Mouse (Mus musculus) adrenal gland, adult 18-20 months (tissue): Measurements from ENCODE around the gene Ly6g5b. TPM values are rescaled to one million over a fixed set of nuclear protein-coding genes. Genes with fewer than 3 reads are reported as not detected.

Experiments
- DNase-seq, 2 experiments: peaks; one replicate each; pipeline ENCODE4 v3.0.0; 2021 to 2022; ENCODE audit warnings: low spot score in 2 of 2
- total RNA-seq, 2 experiments: library from RNA; stranded (reverse); gene quantifications; 1 replicate in 1 of 2; 2 replicates in 1 of 2; pipeline ENCODE4 v1.2.3; 2021

The Ly6g5b gene
- total RNA-seq, 2 experiments from 2014 or later = 0.33 to 0.67 TPM

GRCm38 (mm10) chr17:35082841-35083576 is 32.2 kb downstream of the Ly6g5b start:
- DNase-seq = no peak

DNA sequence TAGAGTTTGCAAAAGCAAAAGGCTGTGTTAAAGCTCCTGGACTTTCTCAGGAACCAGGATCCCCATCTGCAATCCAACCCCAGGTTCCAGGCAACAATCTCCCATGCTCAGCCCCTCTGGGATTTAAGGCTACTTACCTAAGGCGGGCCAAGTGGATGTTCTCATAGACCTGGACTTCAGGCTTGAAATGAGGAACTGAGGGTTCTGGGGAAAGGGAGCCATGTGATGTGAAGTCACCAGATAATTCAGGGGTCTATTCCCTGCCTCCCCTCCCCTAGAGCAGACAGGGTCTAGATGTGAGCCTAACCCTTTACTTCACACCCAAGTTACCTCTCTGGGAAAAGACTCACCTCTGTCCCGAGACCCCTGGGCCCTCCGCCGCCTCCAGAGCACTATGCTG is 34.5 kb downstream of the Ly6g5b start:
- no peak for DNase-seq

- DNase-seq = no peak
These were observed 35.0 kb downstream of the Ly6g5b start for GRCm38 (mm10) chr17:35080248-35080647.

DNA sequence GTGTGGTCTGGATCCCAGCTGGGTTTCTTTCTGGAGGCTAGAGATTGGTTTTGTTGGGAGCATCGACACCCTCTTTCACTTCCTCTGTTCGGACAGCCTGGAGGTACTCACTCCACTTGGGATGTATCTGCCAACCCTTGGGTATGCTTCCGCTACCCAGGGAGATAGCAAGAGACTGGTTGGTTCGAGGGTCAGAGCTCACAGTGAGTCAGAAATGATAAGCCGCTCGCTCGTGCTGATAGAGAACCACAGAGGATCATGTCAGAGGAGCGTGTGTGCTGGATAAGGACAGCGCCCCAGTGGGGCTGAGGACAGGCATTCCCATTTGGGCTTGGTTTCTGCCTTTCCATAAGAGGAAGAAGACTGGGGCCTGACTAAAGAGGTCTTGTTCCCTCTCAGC is 35.5 kb downstream of the Ly6g5b start:
- DNase-seq = no peak

- DNase-seq = no peak
These were observed 37.4 kb downstream of the Ly6g5b start, which contains the start of gene Ly6g6d for GRCm38 (mm10) chr17:35077786-35078233. Ly6g6d (minus strand) TSS chr17:35078065.

- DNase-seq = no peak
These were observed 37.9 kb downstream of the Ly6g5b start for GRCm38 (mm10) chr17:35077285-35077684.

GRCm38 (mm10) chr17:35076507-35077176 is 38.6 kb downstream of the Ly6g5b start, which contains the start of gene Ly6g6e:
Ly6g6e (plus strand) TSS chr17:35076902.
- no peak for DNase-seq

DNA sequence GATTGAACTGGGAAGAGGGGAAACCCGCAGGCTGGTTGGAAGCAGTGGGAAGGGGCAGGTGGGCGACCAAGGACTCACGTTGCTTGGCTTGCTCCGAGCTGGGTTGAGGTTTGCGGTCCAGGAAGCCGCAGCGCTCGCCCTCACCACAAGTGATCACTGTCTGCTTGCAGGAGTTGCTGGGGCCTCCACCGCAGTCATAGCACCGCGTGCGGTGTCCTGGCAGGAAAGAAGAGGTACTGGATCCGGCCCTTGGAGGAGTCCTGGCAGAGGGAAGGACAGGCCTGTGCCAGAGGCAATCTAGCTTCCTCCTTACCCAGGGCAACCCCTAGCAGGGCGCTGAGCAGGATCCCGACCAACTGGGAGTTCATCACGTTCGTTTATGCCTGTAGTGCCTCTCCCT is 41.1 kb downstream of the Ly6g5b start:
- DNase-seq = no peak

DNA sequence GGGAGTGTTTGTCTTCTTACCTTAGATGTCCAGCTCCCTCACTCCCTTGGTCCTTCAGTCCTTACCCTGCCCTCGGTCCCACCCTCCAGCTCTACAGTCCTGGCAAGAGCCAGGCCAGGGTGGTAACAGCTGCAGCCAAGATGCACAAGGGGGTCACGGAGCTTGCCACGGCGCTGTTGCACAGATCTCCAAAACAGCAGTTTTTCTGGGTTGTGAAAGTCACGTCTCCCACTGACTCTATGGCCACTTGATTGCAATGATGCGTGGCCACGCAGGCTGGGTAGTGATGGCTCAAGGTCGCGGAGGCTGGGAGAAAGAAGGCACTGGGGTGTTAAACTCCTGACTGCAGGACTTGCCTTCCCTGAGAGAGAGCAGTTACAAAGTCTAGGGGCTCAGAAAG is 43.8 kb downstream of the Ly6g5b start:
- DNase-seq = no peak

GRCm38 (mm10) chr17:35070556-35071229 is 44.5 kb downstream of the Ly6g5b start:
- no peak for DNase-seq

GRCm38 (mm10) chr17:35068213-35068914 is 46.9 kb downstream of the Ly6g5b start:
- DNase-seq = no peak

DNA sequence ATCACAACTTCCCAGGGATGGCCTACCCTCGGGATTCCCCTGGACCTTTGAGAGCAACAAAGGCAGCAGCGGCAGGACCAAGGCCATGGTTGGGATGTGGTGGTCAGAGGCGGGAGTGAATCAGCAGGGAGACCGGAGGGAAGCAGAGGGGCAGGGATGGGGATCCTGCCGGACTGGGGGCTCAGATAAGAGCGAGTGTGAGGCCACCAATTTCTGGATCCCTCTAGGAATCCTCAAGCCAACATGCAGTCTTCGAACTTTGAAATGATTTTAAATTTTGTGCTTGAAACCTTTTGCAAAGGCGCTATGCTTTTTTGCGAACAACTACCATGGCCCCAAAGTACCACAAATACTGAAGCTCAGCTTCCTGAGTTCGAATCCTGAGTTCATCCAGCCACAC is 49.1 kb downstream of the Ly6g5b start, which contains the start of gene Mpig6b:
Gene Mpig6b (minus strand): TSS at position 101 of the 400 bp plus-strand sequence.
- DNase-seq = no peak

DNA sequence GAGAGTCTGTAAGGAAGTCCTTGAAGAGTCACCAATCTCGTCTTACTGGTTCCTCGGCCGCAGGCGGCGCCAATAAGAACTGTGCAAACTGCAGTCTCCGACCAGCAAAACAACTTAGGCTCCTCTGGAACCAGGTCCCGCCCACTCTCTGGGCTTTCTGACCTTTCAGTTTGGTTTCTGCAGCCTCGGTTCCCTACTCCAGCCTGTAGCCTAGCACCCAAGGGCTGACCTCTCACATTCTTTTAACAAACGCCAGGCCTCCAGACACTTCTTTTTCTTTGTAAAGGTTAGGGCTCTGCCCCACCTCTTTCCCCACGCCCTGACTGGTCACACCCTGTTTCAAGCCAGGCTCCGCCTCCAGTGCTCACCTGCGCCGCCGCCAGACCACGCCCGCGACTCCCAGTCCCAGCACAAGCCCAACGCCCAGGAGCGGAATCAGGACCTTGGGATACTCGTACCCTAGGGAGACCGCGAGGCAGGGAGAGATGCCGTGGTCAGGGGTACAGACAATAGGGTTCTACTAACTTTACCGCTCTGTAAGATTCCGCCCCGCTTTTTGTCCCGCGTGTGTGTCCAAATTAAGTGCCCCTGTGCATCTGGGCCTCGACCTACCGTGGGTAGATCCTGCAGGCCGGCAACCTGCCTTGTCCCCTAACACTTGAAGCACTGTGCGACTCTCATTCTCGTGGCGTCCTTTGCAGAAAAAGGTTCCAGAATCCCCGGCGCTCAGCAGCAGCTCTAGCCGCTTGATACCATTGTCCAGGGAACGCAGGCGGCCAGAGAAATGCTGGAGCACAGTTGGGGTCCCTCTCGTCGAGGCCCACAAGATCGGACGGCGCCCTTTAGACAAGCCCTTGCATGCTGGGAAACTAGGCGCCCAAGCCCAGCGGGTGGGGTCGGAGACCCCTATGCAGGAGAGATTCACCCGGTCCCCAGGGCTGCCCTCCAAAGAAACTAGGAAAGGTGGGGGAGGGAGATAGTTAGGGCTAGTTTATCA is 50.0 kb downstream of the Ly6g5b start, which contains the start of gene Ly6g6c:
Gene Ly6g6c (plus strand): TSS at position 438 of the 997 bp plus-strand sequence.
- no peak for DNase-seq

- no peak for DNase-seq
These were observed 50.8 kb downstream of the Ly6g5b start for GRCm38 (mm10) chr17:35064378-35064877.

Other genes with a start within 250 kb of the Ly6g5b start
- gene Zbtb12, start 235.9 kb downstream of the Ly6g5b start, total RNA-seq = 10 to 100 TPM in 1 of 2 experiments, 1 to 10 TPM in 1; 9.9 to 12.4 TPM
- under 1 TPM in 1 of 2 experiments, not detected in 1; 0.19 TPM for gene Gm20547, start 233.4 kb downstream of the Ly6g5b start, total RNA-seq
- 10 to 100 TPM; 88.3 to 89.2 TPM for gene C2, start 217.2 kb downstream of the Ly6g5b start, total RNA-seq
- gene Ehmt2, start 217.0 kb downstream of the Ly6g5b start, total RNA-seq = 100 to 1,000 TPM; 101 to 144 TPM
- under 1 TPM; 0.30 to 0.51 TPM for gene Slc44a4, start 201.0 kb downstream of the Ly6g5b start, total RNA-seq
- gene Neu1, start 184.2 kb downstream of the Ly6g5b start, total RNA-seq = 10 to 100 TPM; 22.5 to 24.3 TPM
- gene Hspa1b, start 156.2 kb downstream of the Ly6g5b start, total RNA-seq = 100 to 1,000 TPM; 635 to 643 TPM
- under 1 TPM in 1 of 2 experiments, not detected in 1; 0.60 TPM for gene Gm20481, start 145.5 kb downstream of the Ly6g5b start, total RNA-seq
- 100 to 1,000 TPM; 195 to 256 TPM for gene Hspa1a, start 143.3 kb downstream of the Ly6g5b start, total RNA-seq
- under 1 TPM; 0.30 to 0.58 TPM for gene Hspa1l, start 142.7 kb downstream of the Ly6g5b start, total RNA-seq
- 10 to 100 TPM; 31.9 to 34.5 TPM for gene Lsm2, start 133.6 kb downstream of the Ly6g5b start, total RNA-seq
- gene Vars, start 114.4 kb downstream of the Ly6g5b start, total RNA-seq = 10 to 100 TPM; 49.8 to 64.8 TPM
- under 1 TPM; 0.50 to 0.61 TPM for gene Vwa7, start 98.8 kb downstream of the Ly6g5b start, total RNA-seq
- gene Sapcd1, start 87.4 kb downstream of the Ly6g5b start, total RNA-seq = under 1 TPM in 1 of 2 experiments, not detected in 1; 0.51 TPM
- gene Msh5, start 68.7 kb downstream of the Ly6g5b start, total RNA-seq = 1 to 10 TPM; 1.1 to 1.3 TPM
- 10 to 100 TPM; 71.9 to 92.9 TPM for gene Clic1, start 65.5 kb downstream of the Ly6g5b start, total RNA-seq
- gene Ddah2, start 56.4 kb downstream of the Ly6g5b start, total RNA-seq = 10 to 100 TPM in 1 of 2 experiments, 1 to 10 TPM in 1; 9.1 to 17.0 TPM
- not detected for gene Ly6g6c, start 50.0 kb downstream of the Ly6g5b start, total RNA-seq
- gene Mpig6b, start 49.2 kb downstream of the Ly6g5b start, total RNA-seq = under 1 TPM; 0.13 to 0.22 TPM
- not detected for gene Ly6g6e, start 38.5 kb downstream of the Ly6g5b start, total RNA-seq
- not detected for gene Ly6g6d, start 37.4 kb downstream of the Ly6g5b start, total RNA-seq
- gene Ly6g6f, start 29.8 kb downstream of the Ly6g5b start, total RNA-seq = not detected
- gene Abhd16a, start 26.2 kb downstream of the Ly6g5b start, total RNA-seq = 10 to 100 TPM; 75.0 to 88.2 TPM
- gene Ly6g5c, start 7.1 kb downstream of the Ly6g5b start, total RNA-seq = not detected
- gene Gpank1, start 6.0 kb upstream of the Ly6g5b start, total RNA-seq = 10 to 100 TPM; 14.8 to 16.2 TPM
- gene Csnk2b, start 6.6 kb upstream of the Ly6g5b start, total RNA-seq = 100 to 1,000 TPM; 192 to 217 TPM
- gene D17H6S53E, start 10.9 kb upstream of the Ly6g5b start, total RNA-seq = 10 to 100 TPM; 28.8 to 34.6 TPM
- not detected for gene Apom, start 16.6 kb upstream of the Ly6g5b start, total RNA-seq
- gene Bag6, start 19.8 kb upstream of the Ly6g5b start, total RNA-seq = 100 to 1,000 TPM; 307 to 394 TPM
- 100 to 1,000 TPM; 214 to 251 TPM for gene Prrc2a, start 49.5 kb upstream of the Ly6g5b start, total RNA-seq
- gene Aif1, start 60.6 kb upstream of the Ly6g5b start, total RNA-seq = 10 to 100 TPM in 1 of 2 experiments, 1 to 10 TPM in 1; 6.1 to 11.2 TPM
- gene Lst1, start 73.0 kb upstream of the Ly6g5b start, total RNA-seq = 1 to 10 TPM; 3.5 to 4.1 TPM
- 1 to 10 TPM; 2.0 to 6.5 TPM for gene Ltb, start 79.0 kb upstream of the Ly6g5b start, total RNA-seq
- under 1 TPM; 0.36 to 0.83 TPM for gene Tnf, start 86.6 kb upstream of the Ly6g5b start, total RNA-seq
- not detected for gene Lta, start 89.9 kb upstream of the Ly6g5b start, total RNA-seq
- not detected for gene Gm16181, start 105.4 kb upstream of the Ly6g5b start, total RNA-seq
- 1 to 10 TPM; 4.7 to 5.3 TPM for gene Atp6v1g2, start 118.2 kb upstream of the Ly6g5b start, total RNA-seq
- 10 to 100 TPM; 12.4 to 15.3 TPM for gene Nfkbil1, start 120.4 kb upstream of the Ly6g5b start, total RNA-seq
- 100 to 1,000 TPM; 195 to 213 TPM for gene Ddx39b, start 126.3 kb upstream of the Ly6g5b start, total RNA-seq
- 100 to 1,000 TPM; 219 to 653 TPM for gene H2-D1, start 147.3 kb upstream of the Ly6g5b start, total RNA-seq
- 10 to 100 TPM in 1 of 2 experiments, 1 to 10 TPM in 1; 3.7 to 11.4 TPM for gene H2-Q1, start 205.0 kb upstream of the Ly6g5b start, total RNA-seq
- gene H2-Q2, start 226.8 kb upstream of the Ly6g5b start, total RNA-seq = 1 to 10 TPM; 2.3 to 5.4 TPM